Mouse (Mus musculus) testis, postnatal 10 days (tissue): ENCODE data around the gene Zmat5.
"Not testable (repeated sequence)": the region's sequence is repeated elsewhere in the genome, so short reads cannot be mapped to it uniquely, and the experiment has no call there.

Experiments used
- DNase-seq: peaks from one replicate; pipeline ENCODE4 v3.0.0; 2021; ENCODE audit warnings: low spot score

The Zmat5 gene

DNA sequence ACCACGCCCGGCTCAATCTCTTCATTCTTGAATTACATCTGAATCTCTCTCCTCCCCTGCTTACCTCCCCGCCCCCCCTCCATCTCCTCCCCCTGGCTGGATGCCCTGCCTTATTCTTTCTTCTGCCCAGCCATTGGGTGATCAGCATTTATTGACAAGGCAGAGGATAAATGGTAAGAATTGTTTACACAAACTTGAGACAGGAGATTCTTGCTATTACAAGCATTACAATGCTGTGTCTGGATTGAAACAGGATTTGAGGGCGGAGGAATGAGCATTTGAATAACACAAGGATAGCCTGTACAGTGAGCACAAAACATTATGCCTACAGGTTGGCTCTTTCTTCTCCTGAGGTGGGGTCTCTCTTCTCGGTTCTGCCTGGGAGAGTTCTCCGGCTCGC lies 14.1 kb upstream of the Zmat5 start:
- no peak for DNase-seq

DNA sequence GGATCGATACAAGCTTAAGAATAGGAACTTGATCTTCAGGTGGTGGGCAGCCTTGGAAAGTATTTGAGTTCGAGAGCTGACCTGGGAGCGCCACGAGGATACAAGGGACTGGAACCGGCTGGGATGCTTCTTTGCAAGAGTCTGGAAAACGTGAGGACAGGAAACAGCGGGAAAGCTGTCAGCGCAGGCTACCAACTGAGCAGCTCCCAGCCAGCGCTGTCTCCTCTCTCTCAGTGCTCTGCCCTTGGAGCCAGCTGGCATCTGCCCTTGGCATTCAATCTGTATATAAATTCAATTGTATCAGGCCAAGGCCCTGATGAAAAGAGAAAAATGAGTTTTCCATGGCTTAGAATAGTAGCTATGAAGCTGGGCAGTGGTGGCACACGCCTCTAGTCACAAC lies 13.3 kb upstream of the Zmat5 start:
- DNase-seq, result no peak

DNA sequence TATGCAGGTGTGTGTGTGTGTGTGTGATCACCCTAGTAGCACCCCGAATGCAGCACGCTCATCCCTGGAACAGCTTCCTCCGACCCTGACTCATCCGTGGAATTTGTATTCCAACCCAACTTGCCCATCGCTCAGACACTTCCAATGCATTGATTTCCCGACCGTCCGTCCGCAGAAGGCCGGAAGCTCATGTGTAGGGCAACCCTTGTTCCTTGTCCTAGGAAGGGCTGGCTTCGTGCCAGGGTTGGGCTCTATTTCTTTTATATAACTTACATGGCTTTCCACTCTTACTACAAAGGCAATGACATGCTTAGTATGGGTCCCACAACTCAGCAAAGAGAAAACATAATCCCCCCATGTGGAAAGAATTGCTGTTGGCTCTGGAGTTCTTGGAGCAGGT lies 12.3 kb upstream of the Zmat5 start:
- DNase-seq, result peak; percentile 58

DNA sequence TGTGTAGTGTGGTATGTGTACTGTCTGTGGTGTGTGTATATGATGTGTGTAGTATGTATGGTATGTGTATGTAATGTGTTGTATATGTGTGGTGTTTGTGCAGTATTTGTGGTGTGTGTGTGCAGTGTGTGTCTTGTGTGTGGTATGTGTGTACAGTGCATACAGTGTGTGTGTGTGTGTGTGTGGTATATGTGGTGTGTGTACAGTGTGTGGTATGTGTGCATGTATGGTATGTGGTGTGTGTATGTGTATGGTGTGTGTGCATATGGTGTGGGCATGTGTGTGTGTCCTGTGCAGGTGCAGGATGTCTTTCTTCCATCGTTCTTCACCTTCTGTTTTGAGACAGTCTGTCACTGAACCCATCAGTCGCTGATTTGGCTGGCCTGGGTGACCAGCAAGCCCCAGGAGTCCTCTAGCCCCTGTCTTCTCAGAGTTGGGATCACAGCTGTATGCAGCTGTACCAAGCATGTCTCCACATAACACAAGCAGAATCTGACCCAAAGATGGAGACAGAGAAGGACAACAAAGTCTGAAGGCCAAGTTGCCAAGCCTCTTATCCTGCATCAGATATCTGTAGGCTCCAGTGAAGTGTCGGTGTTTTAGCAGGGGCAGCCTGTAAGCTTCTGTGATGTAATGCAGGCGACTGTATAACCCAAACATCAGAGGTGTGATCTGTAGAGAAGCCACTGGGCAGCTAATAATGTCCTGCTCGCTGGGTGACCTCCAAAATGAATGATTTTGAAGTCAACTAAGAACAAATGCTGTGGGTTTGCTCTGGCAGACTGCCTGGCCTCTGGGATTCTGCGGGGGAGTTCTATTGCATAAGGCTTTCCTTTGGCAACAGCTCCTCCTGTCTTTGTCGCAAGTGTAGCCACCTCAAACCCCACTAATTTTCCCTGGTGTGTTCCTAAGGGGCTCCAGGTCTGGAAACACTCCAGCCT lies 7.2 kb upstream of the Zmat5 start:
- DNase-seq, result peak; percentile 87

DNA sequence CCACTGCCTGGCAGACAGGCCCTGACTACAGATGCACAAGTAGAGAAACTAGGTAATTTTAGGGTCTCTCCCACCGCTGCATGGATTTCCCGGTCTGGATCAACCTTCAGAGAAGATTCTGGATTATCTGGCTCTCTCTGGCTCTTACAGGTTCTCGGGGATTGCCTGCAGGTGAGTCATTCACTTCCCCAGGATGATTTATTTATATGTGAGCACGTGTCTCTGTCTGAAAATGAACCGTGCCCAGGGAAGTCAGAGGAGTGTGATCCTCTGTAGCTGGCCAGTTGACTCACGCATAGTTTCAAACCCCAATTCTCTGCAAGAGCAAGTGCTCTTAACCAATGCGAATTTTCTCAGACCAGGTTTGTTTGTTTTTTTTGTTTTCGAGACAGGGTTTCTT lies 3.8 kb upstream of the Zmat5 start:
- no peak for DNase-seq

DNA sequence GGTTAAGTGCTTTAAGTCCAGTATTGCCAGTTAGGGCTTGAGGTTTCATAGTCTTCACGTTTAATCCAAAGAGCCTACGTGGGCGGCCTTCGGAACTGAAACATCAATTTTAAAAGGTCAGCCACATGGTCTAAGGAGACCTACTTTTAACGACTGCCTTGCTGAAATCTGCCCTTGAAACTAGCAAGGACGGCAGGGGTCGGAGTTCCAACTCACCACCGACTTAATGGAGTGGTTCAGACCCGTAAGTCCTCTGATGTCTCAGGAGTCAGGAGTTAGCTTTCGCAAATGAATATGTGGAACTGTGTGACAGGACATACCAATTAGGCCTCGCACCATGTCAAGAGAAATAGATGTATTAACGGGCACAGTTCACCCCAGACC lies 798 bp upstream of the Zmat5 start:
- no peak for DNase-seq

DNA sequence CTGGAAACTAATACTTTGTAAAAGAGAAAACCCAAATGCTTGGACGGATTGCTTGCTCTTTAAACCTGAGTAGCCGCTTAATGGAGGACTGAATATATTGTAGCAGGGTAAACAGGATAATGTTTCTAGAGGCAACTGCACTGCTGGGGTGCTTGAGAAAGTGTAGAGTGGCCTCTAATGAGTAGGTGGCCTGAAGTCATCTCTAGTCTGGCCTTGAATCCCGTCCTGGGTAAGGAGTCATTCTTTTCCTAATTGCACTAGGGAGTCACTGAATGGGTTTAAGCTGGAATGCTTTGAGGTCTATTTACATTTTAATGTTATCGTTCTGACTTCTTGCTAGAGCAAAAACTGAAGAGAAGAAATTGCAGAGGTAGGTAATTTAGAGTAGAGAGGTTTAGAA lies 700 bp downstream of the Zmat5 start:
- DNase-seq, result no peak

DNA sequence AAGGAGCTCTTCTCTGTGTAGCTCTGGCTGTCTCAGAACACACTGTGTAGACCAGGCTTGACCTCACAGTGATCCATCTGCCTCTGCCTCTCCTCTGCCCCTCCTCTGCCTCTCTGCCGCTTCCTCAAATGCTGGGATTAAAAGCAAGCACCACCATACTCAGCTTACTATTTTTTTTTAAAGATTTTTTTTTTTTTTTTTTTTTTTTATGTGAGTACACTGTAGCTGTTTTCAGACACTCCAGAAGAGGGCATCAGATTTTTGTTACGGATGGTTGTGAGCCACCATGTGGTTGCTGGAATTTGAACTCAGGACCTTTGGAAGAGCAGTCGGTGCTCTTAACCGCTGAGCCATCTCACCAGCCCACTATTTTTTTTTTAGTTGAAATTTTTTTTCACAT lies 5.7 kb downstream of the Zmat5 start:
- not testable (repeated sequence) for DNase-seq

DNA sequence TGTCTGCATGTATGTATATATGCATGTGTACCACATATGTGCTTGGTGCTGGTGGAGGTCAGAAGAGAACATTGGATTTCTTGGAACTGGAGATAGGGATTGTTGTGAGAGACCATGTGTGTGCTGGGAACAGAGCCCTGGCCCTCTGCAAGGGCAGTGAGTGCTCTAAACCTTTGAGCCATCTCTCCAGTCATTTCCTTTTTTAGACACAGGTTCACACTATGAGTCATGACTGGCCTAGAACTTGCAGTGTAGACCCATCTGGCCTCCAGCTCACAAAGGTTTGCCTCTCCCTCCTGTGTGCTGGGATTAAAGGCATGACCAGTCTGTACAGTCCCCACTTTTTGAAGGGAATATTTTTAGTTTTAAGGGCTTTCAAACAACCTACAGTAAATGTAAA lies 8.3 kb downstream of the Zmat5 start:
- DNase-seq, result no peak

DNA sequence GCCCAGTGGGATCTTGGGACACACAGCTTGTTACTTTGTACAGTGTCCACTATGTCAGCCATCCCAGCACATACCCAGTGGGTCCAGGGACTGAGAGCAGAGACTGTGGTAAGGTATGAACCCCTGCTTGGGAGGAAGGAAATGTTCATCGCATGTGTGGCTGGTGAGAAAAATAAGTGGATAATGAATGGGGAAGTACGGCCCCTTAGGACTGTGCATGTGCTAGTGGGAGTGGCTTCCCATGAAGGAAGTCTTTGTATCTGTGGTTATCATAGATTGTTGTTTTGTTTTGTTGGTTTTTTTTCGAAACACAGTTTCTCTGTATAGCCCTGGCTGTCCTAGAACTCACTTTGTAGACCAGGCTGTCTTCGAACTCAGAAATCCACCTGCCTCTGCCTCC lies 10.2 kb downstream of the Zmat5 start:
- no peak for DNase-seq

DNA sequence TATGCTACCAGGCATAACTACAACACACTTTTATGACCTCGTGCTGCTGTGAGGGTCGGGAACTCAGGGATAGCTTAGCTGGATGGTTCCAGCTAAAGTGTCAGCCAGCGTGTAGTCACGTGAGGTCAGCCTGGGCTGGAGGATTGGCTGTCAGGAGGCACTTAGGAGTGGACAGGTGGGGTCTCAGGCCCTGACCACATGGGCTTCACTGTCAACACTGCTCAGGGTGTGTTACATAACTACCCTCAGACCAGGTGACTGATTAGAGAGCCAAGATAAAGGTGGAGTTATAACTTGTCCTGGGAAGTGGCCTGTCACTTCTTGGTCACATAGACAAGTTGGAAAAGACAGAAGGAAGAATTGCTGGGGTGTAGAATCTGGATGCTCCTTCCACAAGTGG lies 11.1 kb downstream of the Zmat5 start:
- no peak for DNase-seq

DNA sequence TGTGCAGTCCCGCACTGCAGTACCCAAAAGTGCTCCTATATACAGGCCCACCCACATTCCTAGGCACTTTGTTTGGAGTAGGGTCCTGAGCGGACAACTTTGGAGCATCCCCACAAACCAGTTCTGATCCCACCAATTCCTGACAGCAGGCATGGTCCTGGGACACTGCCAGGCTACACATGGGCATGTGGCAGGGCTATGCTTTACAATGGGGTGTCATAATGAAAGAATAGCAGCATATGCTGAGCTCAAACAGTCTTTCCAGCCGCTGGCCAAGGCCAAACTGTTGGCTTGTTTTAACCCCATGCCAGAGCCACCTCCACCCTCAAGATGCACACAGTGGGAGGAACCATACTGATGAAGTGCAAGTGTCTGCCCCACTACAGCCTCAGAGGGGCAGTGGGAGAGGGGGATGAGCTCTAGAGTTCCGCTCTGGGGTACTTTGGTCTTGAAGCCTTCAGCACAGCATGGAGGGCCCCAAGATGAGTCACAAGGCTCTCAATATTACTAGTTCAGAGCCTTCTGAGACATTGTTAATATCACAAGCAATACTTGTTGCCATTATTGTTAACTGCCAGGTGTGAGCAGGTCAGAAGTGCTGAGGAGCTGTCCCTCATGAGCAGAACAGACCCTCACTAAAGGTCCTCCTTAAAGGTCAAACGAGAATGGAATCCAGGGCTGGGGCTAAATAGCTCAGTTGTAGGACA lies 12.2 kb downstream of the Zmat5 start:
- no peak for DNase-seq

DNA sequence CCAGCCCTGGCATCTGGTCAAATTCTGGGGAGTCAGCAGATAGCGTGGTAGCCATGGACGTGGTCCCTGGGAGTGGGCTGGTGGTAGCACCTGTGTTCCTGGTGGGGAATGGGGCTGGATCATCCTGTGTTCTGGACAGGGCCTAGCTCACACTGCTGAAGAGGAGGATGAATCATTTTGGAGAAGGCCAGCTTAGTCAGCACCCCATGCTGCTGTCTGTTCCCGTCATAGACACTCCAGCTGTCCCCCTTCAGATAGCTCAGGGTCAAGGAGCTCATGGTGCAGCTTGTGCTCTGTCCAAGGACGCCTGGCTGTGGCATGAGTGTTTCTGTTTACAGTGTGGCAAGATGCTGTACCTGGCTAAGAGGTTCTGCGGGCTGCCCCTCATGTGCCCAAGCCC lies 14.1 kb downstream of the Zmat5 start:
- peak; percentile 48 for DNase-seq

DNA sequence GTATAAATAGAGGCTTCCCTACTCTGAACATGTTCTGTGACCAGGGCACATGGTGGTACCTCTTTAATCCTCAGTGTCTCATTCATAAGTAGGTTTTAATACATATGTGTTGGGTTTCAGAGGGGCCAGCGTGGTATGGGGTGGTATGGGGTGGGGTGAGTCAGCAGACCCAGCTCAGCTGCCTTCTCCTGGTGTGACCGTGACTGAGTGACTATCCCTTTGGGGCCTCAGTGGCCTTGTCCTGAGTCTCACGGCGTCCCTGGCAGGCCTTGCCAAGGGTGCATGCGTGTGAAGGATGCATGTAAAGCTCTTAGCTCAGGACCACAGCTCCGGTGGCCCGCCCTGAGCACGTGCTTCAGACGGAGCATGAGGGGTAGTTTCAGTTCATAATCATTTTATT lies 15.5 kb downstream of the Zmat5 start:
- no peak for DNase-seq

DNA sequence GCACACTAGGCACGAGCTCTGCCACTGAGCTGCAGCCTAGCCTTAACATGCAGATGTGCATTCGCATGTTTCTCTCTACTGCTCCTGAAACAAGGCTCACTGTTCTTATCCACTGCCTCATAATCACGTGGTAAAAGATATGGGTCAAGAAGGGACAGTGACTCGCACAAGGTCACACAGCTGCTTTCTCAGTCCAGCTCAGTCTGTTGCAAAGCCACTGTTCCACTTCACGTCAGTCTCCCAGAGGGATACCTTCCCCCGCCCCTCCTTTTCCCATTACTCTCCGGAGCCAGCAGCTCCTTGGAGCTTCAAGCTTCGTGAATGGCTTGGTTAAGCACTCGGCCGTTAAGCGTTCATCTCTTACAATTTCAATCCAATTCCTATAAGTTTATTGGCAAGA lies 15.9 kb downstream of the Zmat5 start:
- no peak for DNase-seq

DNA sequence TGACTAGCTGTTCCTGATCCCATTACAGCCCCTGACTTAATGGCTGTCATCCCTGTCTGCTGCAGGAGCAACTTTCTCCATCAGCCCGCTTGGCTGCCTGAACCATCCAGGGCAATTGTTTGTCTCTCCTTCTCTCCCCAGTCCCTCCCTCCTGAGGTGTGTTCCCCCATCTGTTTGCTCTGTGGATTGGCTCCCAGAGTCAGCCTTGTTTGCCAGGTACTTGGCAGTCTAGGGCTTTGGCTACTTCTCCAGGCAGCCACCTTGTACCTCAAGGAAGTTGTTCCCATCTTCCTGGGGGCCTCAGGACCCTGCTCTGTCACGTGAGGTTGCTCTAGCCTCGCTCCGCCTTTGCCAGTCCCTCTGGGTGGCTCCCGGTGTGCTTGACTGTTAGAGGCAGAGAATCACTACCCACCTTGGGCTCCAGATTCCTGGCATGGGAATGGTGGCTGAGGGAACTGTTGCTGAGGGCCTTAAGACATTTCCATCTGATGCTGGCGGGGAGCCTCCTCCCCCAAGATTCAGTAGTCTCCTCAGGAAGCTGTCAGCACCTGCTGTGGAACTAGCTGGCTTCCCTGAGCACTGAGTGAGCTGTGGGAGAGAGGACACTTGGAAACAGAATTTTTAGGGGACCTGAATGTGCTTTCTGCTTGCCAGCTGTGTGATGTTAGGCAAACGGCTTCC lies 16.6 kb downstream of the Zmat5 start:
- no peak for DNase-seq

DNA sequence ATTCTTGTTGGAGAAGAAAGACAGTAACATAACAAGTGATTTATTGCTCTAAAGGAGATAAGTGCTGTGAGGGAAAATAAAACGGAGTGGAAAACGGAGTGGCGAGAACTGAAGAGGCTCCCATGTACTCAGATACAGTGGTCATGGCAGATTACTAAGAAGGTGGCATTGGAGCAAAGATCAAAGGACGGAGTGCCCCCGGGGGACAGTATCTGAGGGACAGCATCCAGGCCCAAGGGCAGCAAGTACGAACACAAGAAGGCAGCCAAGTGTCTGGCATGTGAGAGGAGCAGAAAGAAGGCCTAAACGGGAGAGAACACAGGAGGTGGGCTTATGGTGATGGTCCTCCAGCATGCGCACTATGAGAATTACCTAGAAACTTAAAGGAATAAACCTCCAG lies 17.2 kb downstream of the Zmat5 start:
- DNase-seq, result no peak

DNA sequence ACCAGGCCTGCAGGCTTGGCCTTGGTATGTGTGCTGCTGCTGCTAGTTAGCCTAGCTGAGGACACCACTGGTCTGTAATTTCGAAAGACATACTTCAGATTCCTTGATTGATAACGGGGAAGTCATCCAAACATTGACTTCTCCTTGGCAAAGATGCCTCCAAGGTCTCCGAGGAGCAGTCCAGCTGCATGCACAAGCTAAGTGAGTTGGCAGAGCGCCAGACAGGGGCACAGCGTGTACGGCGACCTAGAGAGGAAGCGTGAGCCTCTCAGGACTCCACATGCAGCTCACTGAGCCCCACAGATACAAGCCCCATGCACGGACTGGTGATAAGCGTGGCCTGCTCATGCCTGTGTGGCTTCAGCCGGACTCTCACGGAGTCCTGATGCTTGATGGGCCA lies 25.1 kb downstream of the Zmat5 start:
- DNase-seq, result peak; percentile 81

DNA sequence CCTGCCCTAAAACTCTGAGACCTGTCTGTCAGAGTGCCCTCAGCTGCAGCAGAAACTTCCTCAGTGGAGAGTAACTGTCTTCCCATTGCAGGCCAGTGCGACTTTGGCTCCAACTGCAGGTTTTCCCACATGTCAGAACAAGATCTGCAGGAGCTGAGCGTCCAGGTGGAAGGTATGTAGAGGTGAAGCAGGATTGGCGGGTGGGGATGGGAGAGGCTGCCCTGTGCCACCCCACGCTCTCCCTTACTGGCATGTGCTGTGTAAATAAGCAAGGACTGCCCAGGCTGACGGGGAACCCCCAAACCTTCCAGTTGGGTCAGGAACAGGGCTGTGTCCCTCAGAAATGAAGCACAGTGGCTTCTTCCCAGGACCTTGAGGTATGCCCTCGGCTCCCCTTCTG lies 25.6 kb downstream of the Zmat5 start:
- no peak for DNase-seq

DNA sequence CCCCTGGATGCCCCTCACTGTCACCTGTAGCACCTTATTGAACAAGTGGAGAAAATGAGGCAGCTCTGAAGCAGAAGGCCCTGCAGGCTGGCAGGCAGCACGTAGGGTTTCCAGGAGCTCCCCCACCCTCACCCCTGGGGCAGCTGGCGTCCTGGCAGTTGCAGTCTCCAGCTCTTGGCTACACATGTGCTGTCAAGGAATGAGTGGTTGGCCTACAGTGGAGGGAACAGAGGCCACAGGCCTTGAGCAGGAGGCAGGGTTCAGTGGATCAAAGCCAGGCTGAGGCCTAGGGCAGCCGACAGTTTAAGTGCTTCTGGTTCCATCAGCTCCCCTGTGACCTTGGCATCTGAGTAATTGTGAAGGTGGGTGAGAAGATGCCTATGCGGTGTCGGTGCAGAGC lies 26.4 kb downstream of the Zmat5 start:
- no peak for DNase-seq

DNA sequence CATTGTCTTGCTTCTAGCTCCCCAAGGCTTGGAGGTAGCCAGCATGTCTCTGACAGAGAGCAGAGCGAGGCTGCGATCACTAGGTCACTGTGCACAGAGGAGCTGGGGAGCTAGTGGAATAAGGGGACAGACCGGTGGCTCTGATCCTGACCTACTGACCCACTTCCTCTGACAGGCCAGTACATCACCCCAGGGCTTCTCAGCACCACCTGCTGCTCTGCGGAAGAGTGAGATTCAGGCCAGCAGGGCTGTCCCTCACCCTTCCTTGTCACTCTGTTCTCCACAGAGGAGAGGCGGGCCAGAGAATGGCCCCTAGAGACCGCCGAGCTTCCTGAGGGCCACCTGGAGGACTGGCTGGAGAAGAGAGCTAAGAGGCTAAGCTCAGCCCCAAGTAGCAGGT lies 27.3 kb downstream of the Zmat5 start:
- no peak for DNase-seq

DNA sequence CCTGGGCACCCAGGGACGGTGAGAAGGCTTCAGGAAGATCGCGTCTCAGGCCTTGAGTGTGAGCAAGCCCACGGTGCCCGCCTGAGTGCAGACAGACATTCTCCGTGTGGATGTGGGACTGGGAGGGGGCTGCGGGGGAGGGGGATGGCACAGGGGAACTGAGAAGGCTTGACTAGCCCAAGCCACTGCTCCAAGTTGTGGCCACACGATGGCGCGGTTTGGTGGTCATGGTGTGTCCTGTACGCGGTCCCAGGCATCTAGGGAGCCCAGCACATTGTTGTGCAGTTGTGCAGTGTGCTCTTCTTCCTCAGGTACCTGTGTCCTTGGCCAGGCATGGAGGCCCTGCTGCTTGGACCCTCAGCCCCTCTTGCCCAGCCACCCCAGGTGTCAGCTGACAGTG lies 29.7 kb downstream of the Zmat5 start:
- DNase-seq, result no peak

DNA sequence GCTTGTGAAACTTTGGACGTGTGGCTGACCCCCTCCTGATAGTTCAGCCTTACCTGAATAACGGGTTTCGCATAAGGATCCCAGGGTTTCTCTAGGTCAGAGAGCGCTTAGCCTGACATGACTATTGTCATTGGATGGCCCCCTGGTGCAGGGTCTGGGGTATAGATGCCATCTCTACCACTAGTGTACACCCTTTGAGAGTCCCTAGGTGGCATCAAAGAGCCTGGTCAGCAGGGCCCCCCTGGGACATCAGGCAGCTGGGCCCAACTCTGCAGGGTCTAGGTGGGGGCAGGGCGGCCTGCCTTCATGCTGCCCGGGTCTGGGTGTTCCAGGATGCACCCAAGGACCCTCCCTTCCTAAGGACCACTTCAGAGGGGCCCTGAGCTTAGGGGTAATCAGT lies 31.9 kb downstream of the Zmat5 start:
- no peak for DNase-seq
